Mouse (Mus musculus): ENCODE results near the gene Gm10118.

DNA sequence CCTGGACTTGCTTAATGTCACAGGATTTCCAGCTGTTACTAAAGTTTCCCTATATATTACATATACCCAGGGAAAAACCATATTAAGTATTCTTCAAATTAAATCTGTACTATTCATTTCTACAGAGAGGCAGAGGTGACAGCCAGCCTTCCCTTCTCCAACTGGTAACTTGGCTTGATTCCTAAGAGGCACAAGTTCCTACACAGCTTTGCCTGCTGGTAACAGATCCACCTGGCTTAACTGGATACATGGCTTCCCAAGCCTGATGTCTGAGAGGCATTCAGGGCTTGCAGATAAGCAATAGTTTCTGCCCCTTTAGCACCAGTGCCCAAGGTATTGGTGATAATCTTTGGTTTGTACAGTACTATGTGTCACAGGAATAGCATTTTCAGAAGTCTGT is 27.3 kb downstream of the Gm10118 start:
- TF ChIP-seq MYOG (IDR thresholded peaks at IDR 0.05; ENCODE audit: control insufficient read depth, extremely low read depth, insufficient read length) (no peak), CTCF (IDR thresholded peaks at IDR 0.05; ENCODE audit: control insufficient read depth, insufficient read depth, insufficient read length) (no peak), USF1 (IDR thresholded peaks at IDR 0.05; ENCODE audit: low read depth) (no peak), MAX (IDR thresholded peaks at IDR 0.05) (no peak), CEBPB (IDR thresholded peaks at IDR 0.05; ENCODE audit: low read depth) (no peak)
